Comparison of ENCODE assay signal across 23 mouse cellular contexts in genomic region chr6:113069154-113069553, GRCm38 (mm10). TPM values are rescaled to one million over a fixed set of nuclear protein-coding genes. Genes with fewer than 3 reads are reported as not detected.
DNase-seq lines count a peak whose midpoint lies in the region; ATAC-seq and TF ChIP-seq lines count a peak whose summit lies in the region.
"Had no signal": no experiment of that assay in that cellular context is flagged by ENCODE, and none has a peak within 500 bp of the region (broad histone marks: within the 10 kb centered on the region; RNA-seq: fewer than 3 reads in every experiment).

No protein-coding gene starts in this region.

- H3K27ac ChIP-seq in intestine, embryonic 15.5 days = no peak overlapping the region
- H3K27ac ChIP-seq in intestine, postnatal 0 days (ENCODE audit: low read depth, low read length) = no peak overlapping the region
- H3K27ac ChIP-seq in MEL (ENCODE audit: control insufficient read depth, low read depth, low read length) = peak overlapping the region; percentile 32
- H3K27ac ChIP-seq in liver, embryonic 13.5 days = peak overlapping the region; percentile 47
- H3K27ac ChIP-seq in neural tube, embryonic 15.5 days (replicated peaks) = no peak overlapping the region
- H3K27ac ChIP-seq: forebrain, embryonic 10.5 days; forebrain, embryonic 13.5 days; hindbrain, embryonic 12.5 days had no signal

- peaks cover 5% of the 10 kb centered on the region; the same call in 1 of the 2 replicates for H3K4me1 ChIP-seq in intestine, embryonic 15.5 days (replicated peaks)
- no peaks in the 10 kb centered on the region; the same call in 1 of the 2 replicates for H3K4me1 ChIP-seq in intestine, postnatal 0 days (replicated peaks; ENCODE audit: control insufficient read depth, insufficient read depth, low read length)
- H3K4me1 ChIP-seq in MEL (ENCODE audit: control insufficient read depth in 1 of 2, insufficient read depth in 2 of 2, low read length in 2 of 2) = peaks cover 4 to 12% of the 10 kb centered on the region in 2 experiments; a peak in 3 of 4 replicates
- H3K4me1 ChIP-seq in liver, embryonic 13.5 days (replicated peaks) = peaks cover 34% of the 10 kb centered on the region
- H3K4me1 ChIP-seq in neural tube, embryonic 15.5 days = peaks cover 5% of the 10 kb centered on the region; the same call in 1 of the 2 replicates

- no peak for TF ChIP-seq RAD21 in MEL (IDR thresholded peaks at IDR 0.05; ENCODE audit: low read depth, low read length)

- no peaks in the 10 kb centered on the region for H3K27me3 ChIP-seq in intestine, embryonic 15.5 days (replicated peaks)
- no peaks in the 10 kb centered on the region for H3K27me3 ChIP-seq in intestine, postnatal 0 days (replicated peaks; ENCODE audit: control insufficient read depth, insufficient read depth, low read length)
- no peaks in the 10 kb centered on the region for H3K27me3 ChIP-seq in MEL (ENCODE audit: control insufficient read depth in 1 of 2, insufficient read depth in 2 of 2, low read length in 2 of 2)
- H3K27me3 ChIP-seq in liver, embryonic 13.5 days = no peaks in the 10 kb centered on the region
- no peaks in the 10 kb centered on the region for H3K27me3 ChIP-seq in neural tube, embryonic 15.5 days (replicated peaks)
- H3K27me3 ChIP-seq: forebrain, embryonic 13.5 days; hindbrain, embryonic 12.5 days; Patski had no signal

- 90% methylated on average over 1 of the region's 1 CpGs for WGBS in intestine, embryonic 15.5 days
- 87% methylated on average over 1 of the region's 1 CpGs for whole genome bisulfite sequencing in intestine, postnatal 0 days
- WGBS in liver, embryonic 13.5 days (ENCODE audit: insufficient replicate concordance) = 79% methylated on average over 1 of the region's 1 CpGs
- WGBS in neural tube, embryonic 15.5 days = 98% methylated on average over 1 of the region's 1 CpGs

- ATAC-seq in intestine, embryonic 15.5 days = 0 out of 2 replicates have a peak, but pooled peaks have one; percentile 13
- ATAC-seq in intestine, postnatal 0 days = no peak
- ATAC-seq in liver, embryonic 13.5 days (ENCODE audit: low read depth) = no peak
- ATAC-seq in megakaryocyte progenitor cell, adult 5-6 weeks (replicated peaks; ENCODE audit: poor library complexity) = 0 out of 2 replicates have a peak, but pooled peaks have one; percentile 14
- no peak for ATAC-seq in granulocyte monocyte progenitor cell, adult 5-6 weeks (replicated peaks; ENCODE audit: poor library complexity, severe bottlenecking)
- no peak for ATAC-seq in neural tube, embryonic 15.5 days (ENCODE audit: low FRiP score)
- ATAC-seq: forebrain, embryonic 13.5 days; forebrain, embryonic 16.5 days; hindbrain, embryonic 16.5 days; Patski had no signal

- no peak for TF ChIP-seq EP300 in MEL (IDR thresholded peaks at IDR 0.05; ENCODE audit: low read depth in 1 of 2, low read length in 2 of 2)

- H3K9me3 ChIP-seq in intestine, embryonic 15.5 days = no peaks in the 10 kb centered on the region
- no peaks in the 10 kb centered on the region for H3K9me3 ChIP-seq in intestine, postnatal 0 days (ENCODE audit: control insufficient read depth)
- no peaks in the 10 kb centered on the region for H3K9me3 ChIP-seq in MEL (replicated peaks; ENCODE audit: insufficient read depth, low read length)
- no peaks in the 10 kb centered on the region for H3K9me3 ChIP-seq in liver, embryonic 13.5 days (replicated peaks)
- no peaks in the 10 kb centered on the region for H3K9me3 ChIP-seq in neural tube, embryonic 15.5 days (replicated peaks)
- H3K9me3 ChIP-seq: forebrain, embryonic 10.5 days; forebrain, embryonic 13.5 days; hindbrain, embryonic 12.5 days had no signal

- H3K36me3 ChIP-seq in intestine, embryonic 15.5 days = peaks cover 12% of the 10 kb centered on the region; the same call in 1 of the 2 replicates
- peaks cover 21% of the 10 kb centered on the region for H3K36me3 ChIP-seq in intestine, postnatal 0 days (ENCODE audit: control insufficient read depth, insufficient read depth)
- peaks cover 44 to 55% of the 10 kb centered on the region in 2 experiments for H3K36me3 ChIP-seq in MEL (ENCODE audit: control insufficient read depth in 1 of 2, insufficient read depth in 2 of 2, low read length in 2 of 2)
- peaks cover 63% of the 10 kb centered on the region for H3K36me3 ChIP-seq in liver, embryonic 13.5 days
- peaks cover 44% of the 10 kb centered on the region for H3K36me3 ChIP-seq in neural tube, embryonic 15.5 days

- no peak for DNase-seq in MEL (ENCODE audit: low read depth, low spot score)
- DNase-seq in liver, embryonic 13.5 days = no peak
- no peak for DNase-seq in right cerebral cortex, postnatal 14 days
- DNase-seq: adrenal gland, postnatal 10 days; adrenal gland, postnatal 36 days; cerebellum, adult 11-12 months; cerebellum, adult 9-10 months; cerebellum, postnatal 14 days; gastrocnemius, postnatal 10 days; gastrocnemius, postnatal 36 days; heart, adult 11 months had no signal

- TF ChIP-seq POLR2A in MEL (IDR thresholded peaks at IDR 0.05; ENCODE audit: control insufficient read depth in 1 of 2, insufficient read depth in 1 of 2, low read depth in 1 of 2, low read length in 2 of 2, poor library complexity in 1 of 2) = peak in 1 of 2 experiments; percentile 43; a peak in 1 of 4 replicates

- peaks cover 37% of the 10 kb centered on the region for H3K79me2 ChIP-seq in MEL (ENCODE audit: control insufficient read depth, insufficient read depth, low read length, poor library complexity)

- H3K4me3 ChIP-seq in intestine, embryonic 15.5 days (replicated peaks) = no peak overlapping the region
- H3K4me3 ChIP-seq in intestine, postnatal 0 days (ENCODE audit: low read depth, low read length) = no peak overlapping the region
- H3K4me3 ChIP-seq in MEL (ENCODE audit: control insufficient read depth in 1 of 2, insufficient read depth in 1 of 2, low read depth in 2 of 2, low read length in 2 of 2) = no peak overlapping the region
- no peak overlapping the region for H3K4me3 ChIP-seq in liver, embryonic 13.5 days (replicated peaks)
- H3K4me3 ChIP-seq in neural tube, embryonic 15.5 days (replicated peaks) = no peak overlapping the region
- H3K4me3 ChIP-seq: forebrain, embryonic 10.5 days; forebrain, embryonic 13.5 days; hindbrain, embryonic 12.5 days had no signal

- TF ChIP-seq CTCF in intestine, postnatal 0 days (IDR thresholded peaks at IDR 0.05; ENCODE audit: low read depth) = no peak
- TF ChIP-seq CTCF in MEL (IDR thresholded peaks at IDR 0.05 in 2 of 3, conservative IDR thresholded peaks at IDR 0.05 in 1 of 3; ENCODE audit: control insufficient read depth in 1 of 3, insufficient read depth in 1 of 3, low read depth in 2 of 3, low read length in 3 of 3, poor library complexity in 1 of 3, severe bottlenecking in 1 of 3) = no peak

- H3K4me2 ChIP-seq in intestine, embryonic 15.5 days (replicated peaks) = no peak overlapping the region
- no peak overlapping the region for H3K4me2 ChIP-seq in intestine, postnatal 0 days (replicated peaks; ENCODE audit: low read depth)
- no peak overlapping the region for H3K4me2 ChIP-seq in liver, embryonic 13.5 days
- H3K4me2 ChIP-seq in neural tube, embryonic 15.5 days = no peak overlapping the region
- H3K4me2 ChIP-seq: forebrain, embryonic 13.5 days; heart, embryonic 11.5 days; hindbrain, embryonic 12.5 days had no signal

- H3K9ac ChIP-seq in intestine, embryonic 15.5 days = no peak overlapping the region
- H3K9ac ChIP-seq in intestine, postnatal 0 days (ENCODE audit: low read depth, low read length) = no peak overlapping the region
- H3K9ac ChIP-seq in MEL (ENCODE audit: control insufficient read depth, low read depth, low read length, poor library complexity, severe bottlenecking) = no peak overlapping the region
- 0 out of 2 replicates have a peak overlapping the region, but pooled peaks have one; percentile 1 for H3K9ac ChIP-seq in liver, embryonic 13.5 days
- H3K9ac ChIP-seq in neural tube, embryonic 15.5 days (replicated peaks) = no peak overlapping the region
- H3K9ac ChIP-seq: forebrain, embryonic 13.5 days; hindbrain, embryonic 12.5 days had no signal

TF ChIP-seq in MEL, 35 proteins besides CTCF, POLR2A, EP300 and RAD21 (continues in another document):
- TF ChIP-seq POLR2AphosphoS2 (IDR thresholded peaks at IDR 0.05; ENCODE audit: low read length) = peak; percentile 57
- TF ChIP-seq BHLHE40 (IDR thresholded peaks at IDR 0.05; ENCODE audit: borderline replicate concordance, low read depth, low read length) = no peak
- no peak for TF ChIP-seq SMC3 (IDR thresholded peaks at IDR 0.05; ENCODE audit: low read depth, low read length)
- no peak for TF ChIP-seq TAL1 (IDR thresholded peaks at IDR 0.05; ENCODE audit: low read length)
- TF ChIP-seq ZMIZ1 (IDR thresholded peaks at IDR 0.05; ENCODE audit: low read depth, low read length) = peak; percentile 63; the same call in 1 of the 2 replicates

RNA-seq across cellular contexts. Expression of gene Setd5, which starts 8.0 kb away (rescaled TPM):
- polyA plus RNA-seq in intestine, embryonic 15.5 days (2015; fragmentation: Nextera tagmentation; extraction: Ambion mirVana) = 67.2 and 70.0 TPM in 2 replicates
- 32.2 and 32.9 TPM in 2 replicates for polyA plus RNA-seq in intestine, postnatal 0 days (2015; fragmentation: Nextera tagmentation; extraction: Ambion mirVana)
- total RNA-seq in MEL (2012; rRNA removed) = 43.5 and 50.4 TPM in 2 replicates
- 100 to 1,000 TPM in 1 of 2 experiments, 10 to 100 TPM in 1; 80.2 to 185 TPM for polyA plus RNA-seq in MEL (2012; ENCODE audit: insufficient read depth in 1 of 2, insufficient read length in 2 of 2, low read depth in 1 of 2, low replicate concordance in 2 of 2, missing spikeins in 1 of 2)
- 19.8 and 21.3 TPM in 2 replicates for polyA plus RNA-seq in liver, embryonic 13.5 days (2015; fragmentation: Nextera tagmentation; extraction: Ambion mirVana)
- total RNA-seq in megakaryocyte progenitor cell, adult 5-6 weeks (2015) = 99.9 and 127 TPM in 2 replicates
- 48.3 and 73.6 TPM in 2 replicates for total RNA-seq in megakaryocyte progenitor cell, adult 5-6 weeks (2017)
- 114 and 124 TPM in 2 replicates for total RNA-seq in granulocyte monocyte progenitor cell, adult 5-6 weeks (2014; fragmentation: Nextera tagmentation)
- 64.8 and 64.9 TPM in 2 replicates for total RNA-seq in granulocyte monocyte progenitor cell, adult 5-6 weeks (2017)
- polyA plus RNA-seq in neural tube, embryonic 15.5 days (2015; fragmentation: Nextera tagmentation; extraction: Ambion mirVana) = 48.3 and 54.3 TPM in 2 replicates

RNA-seq across cellular contexts. Expression of gene Thumpd3, which starts 23.1 kb away (rescaled TPM):
- polyA plus RNA-seq in intestine, embryonic 15.5 days (2015; fragmentation: Nextera tagmentation; extraction: Ambion mirVana) = 58.1 and 62.9 TPM in 2 replicates
- polyA plus RNA-seq in intestine, postnatal 0 days (2015; fragmentation: Nextera tagmentation; extraction: Ambion mirVana) = 36.0 and 36.6 TPM in 2 replicates
- total RNA-seq in MEL (2012; rRNA removed) = 89.1 and 95.7 TPM in 2 replicates
- 100 to 1,000 TPM in 1 of 2 experiments, 10 to 100 TPM in 1; 74.8 to 158 TPM for polyA plus RNA-seq in MEL (2012; ENCODE audit: insufficient read depth in 1 of 2, insufficient read length in 2 of 2, low read depth in 1 of 2, low replicate concordance in 2 of 2, missing spikeins in 1 of 2)
- 43.8 and 49.0 TPM in 2 replicates for polyA plus RNA-seq in liver, embryonic 13.5 days (2015; fragmentation: Nextera tagmentation; extraction: Ambion mirVana)
- 87.0 and 96.9 TPM in 2 replicates for total RNA-seq in megakaryocyte progenitor cell, adult 5-6 weeks (2015)
- total RNA-seq in megakaryocyte progenitor cell, adult 5-6 weeks (2017) = 65.8 and 79.9 TPM in 2 replicates
- 52.4 and 77.4 TPM in 2 replicates for total RNA-seq in granulocyte monocyte progenitor cell, adult 5-6 weeks (2014; fragmentation: Nextera tagmentation)
- total RNA-seq in granulocyte monocyte progenitor cell, adult 5-6 weeks (2017) = 51.5 and 73.9 TPM in 2 replicates
- polyA plus RNA-seq in neural tube, embryonic 15.5 days (2015; fragmentation: Nextera tagmentation; extraction: Ambion mirVana) = 49.2 and 57.5 TPM in 2 replicates

Comparison
In these comparisons a context has a peak if more than half of its experiments do, and no peak if none do; other contexts are left out.
1. ATAC-seq: peak in intestine, embryonic 15.5 days (single experiment) and megakaryocyte progenitor cell, adult 5-6 weeks (single experiment); none in intestine, postnatal 0 days (single experiment), liver, embryonic 13.5 days (single experiment), granulocyte monocyte progenitor cell, adult 5-6 weeks (single experiment) and neural tube, embryonic 15.5 days (single experiment).
2. H3K27ac ChIP-seq: peak in MEL (single experiment) and liver, embryonic 13.5 days (single experiment); none in intestine, embryonic 15.5 days (single experiment), intestine, postnatal 0 days (single experiment) and neural tube, embryonic 15.5 days (single experiment).